Mouse (Mus musculus): ENCODE measurements around the gene Ror1. TPM values are rescaled to one million over a fixed set of nuclear protein-coding genes. Genes with fewer than 3 reads are reported as not detected.

Ror1 gene
- polyA plus RNA-seq, 1 experiment from 2014 or later, result 8.3 TPM

- H3K27ac ChIP-seq, result peak overlapping the region; percentile 80; the same call in 1 of the 2 replicates
These were observed 27.9 kb downstream of the Ror1 start for GRCm38 (mm10) chr4:100123519-100123918.

DNA sequence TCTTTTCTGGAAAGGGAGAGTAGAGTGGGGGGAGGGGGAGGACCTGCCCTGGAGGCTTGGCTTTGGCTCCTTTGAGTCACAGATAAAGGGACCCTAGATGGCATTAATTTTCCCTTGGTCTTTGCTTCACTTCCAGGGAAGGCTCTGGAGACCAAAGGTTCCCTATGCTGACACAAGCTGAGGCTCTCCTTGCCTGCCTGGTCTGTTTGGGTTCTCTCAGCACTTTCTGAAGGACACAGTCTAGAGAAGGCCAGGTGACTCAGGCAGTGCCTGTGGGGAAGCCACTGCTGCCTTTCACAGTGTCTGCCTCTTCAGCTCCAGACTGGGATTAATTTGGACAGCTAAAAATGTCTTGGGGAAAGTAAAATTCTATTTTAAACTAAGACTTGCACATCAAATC, 28.5 kb downstream of the Ror1 start:
- no peak for DNase-seq (ENCODE audit: low spot score)
- Histone ChIP-seq H3K27ac (peak overlapping the region; percentile 80), H3K4me3 (replicated peaks; ENCODE audit: low read depth, low read length) (no peak overlapping the region), H3K4me2 (ENCODE audit: low read length) (no peak overlapping the region), H3K4me1 (replicated peaks; ENCODE audit: insufficient read depth, low read length) (no peaks in the 10 kb centered on the region), H3K36me3 (ENCODE audit: insufficient read depth, low read length) (no peaks in the 10 kb centered on the region), H3K9me3 (replicated peaks; ENCODE audit: low read length) (no peaks in the 10 kb centered on the region), H3K9ac (ENCODE audit: low read depth, low read length) (no peak overlapping the region), H3K27me3 (ENCODE audit: insufficient read depth, low read length) (no peaks in the 10 kb centered on the region)
- peak; percentile 76; the same call in 1 of the 2 replicates for ATAC-seq (replicated peaks; ENCODE audit: low FRiP score, low read depth)
- no peak for TF ChIP-seq CTCF (IDR thresholded peaks at IDR 0.05; ENCODE audit: low read depth)

More at GRCm38 (mm10) chr4:100123519-100123918, 27.9 kb downstream of the Ror1 start:
- H3K36me3 ChIP-seq (ENCODE audit: insufficient read depth, low read length), result no peaks in the 10 kb centered on the region
- TF ChIP-seq CTCF (IDR thresholded peaks at IDR 0.05; ENCODE audit: low read depth), result no peak
- no peaks in the 10 kb centered on the region for H3K4me1 ChIP-seq (replicated peaks; ENCODE audit: insufficient read depth, low read length)
- H3K9ac ChIP-seq (ENCODE audit: low read depth, low read length), result no peak overlapping the region
- H3K4me2 ChIP-seq (ENCODE audit: low read length), result no peak overlapping the region
- H3K9me3 ChIP-seq (replicated peaks; ENCODE audit: low read length), result no peaks in the 10 kb centered on the region
- ATAC-seq (replicated peaks; ENCODE audit: low FRiP score, low read depth), result peak; percentile 92
- H3K4me3 ChIP-seq (replicated peaks; ENCODE audit: low read depth, low read length), result no peak overlapping the region
- H3K27me3 ChIP-seq (ENCODE audit: insufficient read depth, low read length), result no peaks in the 10 kb centered on the region
- WGBS, result 63% methylated on average over 3 of the region's 3 CpGs
- DNase-seq (ENCODE audit: low spot score), result peak; percentile 38

- Histone ChIP-seq H3K9me3 (replicated peaks; ENCODE audit: low read length) (no peaks in the 10 kb centered on the region), H3K4me3 (replicated peaks; ENCODE audit: low read depth, low read length) (no peak overlapping the region), H3K4me1 (replicated peaks; ENCODE audit: insufficient read depth, low read length) (0 out of 2 replicates have a peak, but pooled peaks cover 3% of the 10 kb centered on the region), H3K27me3 (ENCODE audit: insufficient read depth, low read length) (no peaks in the 10 kb centered on the region), H3K9ac (ENCODE audit: low read depth, low read length) (no peak overlapping the region), H3K27ac (no peak overlapping the region), H3K36me3 (ENCODE audit: insufficient read depth, low read length) (no peaks in the 10 kb centered on the region), H3K4me2 (ENCODE audit: low read length) (no peak overlapping the region)
- ATAC-seq (replicated peaks; ENCODE audit: low FRiP score, low read depth), result no peak
- WGBS, result 85% methylated on average over 1 of the region's 1 CpGs
- DNase-seq (ENCODE audit: low spot score), result no peak
- TF ChIP-seq CTCF (IDR thresholded peaks at IDR 0.05; ENCODE audit: low read depth), result no peak
These were observed 29.3 kb downstream of the Ror1 start for GRCm38 (mm10) chr4:100124935-100125334.

DNA sequence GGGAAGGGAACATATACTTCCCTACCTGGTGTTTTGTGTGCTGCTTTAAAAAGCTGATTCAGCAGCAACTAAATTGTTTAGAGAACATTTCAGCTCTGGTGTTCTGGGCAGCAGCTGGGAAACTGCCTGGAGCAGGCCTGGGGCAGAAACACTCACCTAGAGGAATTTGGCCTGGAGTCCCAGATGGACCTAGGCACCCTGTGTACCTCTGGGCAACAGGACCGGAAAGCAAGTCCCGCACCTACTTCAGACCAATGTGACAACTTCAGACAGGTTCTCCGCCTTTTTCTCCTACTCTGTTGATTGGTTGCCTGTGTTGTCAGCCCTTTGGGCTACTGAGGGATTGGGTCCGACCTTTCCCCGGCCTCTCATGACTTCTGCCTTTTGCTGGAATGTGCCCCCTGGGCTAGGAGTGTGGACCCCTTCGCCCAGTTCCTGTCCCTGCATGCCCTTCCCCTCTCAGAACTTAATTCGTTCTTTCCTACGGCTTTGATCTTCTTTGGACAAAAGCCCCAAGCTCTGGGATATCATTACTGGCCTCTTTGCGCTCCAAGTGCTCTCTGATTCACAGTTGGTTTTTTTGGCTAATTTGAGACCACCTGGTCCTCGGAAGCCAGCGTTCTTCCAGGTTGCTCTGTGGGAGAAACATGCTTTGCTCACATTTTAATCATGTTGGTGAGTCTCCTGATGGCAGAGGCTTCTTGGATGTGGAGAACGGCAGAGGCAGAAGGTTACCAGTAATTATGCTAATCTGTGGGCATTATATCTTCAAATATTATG, 31.1 kb downstream of the Ror1 start:
- H3K27ac ChIP-seq, result no peak overlapping the region
- WGBS, result 62% methylated on average over 12 of the region's 12 CpGs
- H3K27me3 ChIP-seq (ENCODE audit: insufficient read depth, low read length), result no peaks in the 10 kb centered on the region
- H3K4me2 ChIP-seq (ENCODE audit: low read length), result no peak overlapping the region
- DNase-seq (ENCODE audit: low spot score), result no peak
- no peaks in the 10 kb centered on the region for H3K9me3 ChIP-seq (replicated peaks; ENCODE audit: low read length)
- peak; percentile 44; the same call in 1 of the 2 replicates for ATAC-seq (replicated peaks; ENCODE audit: low FRiP score, low read depth)
- 0 out of 2 replicates have a peak, but pooled peaks cover 3% of the 10 kb centered on the region for H3K4me1 ChIP-seq (replicated peaks; ENCODE audit: insufficient read depth, low read length)
- no peaks in the 10 kb centered on the region for H3K36me3 ChIP-seq (ENCODE audit: insufficient read depth, low read length)
- no peak for TF ChIP-seq CTCF (IDR thresholded peaks at IDR 0.05; ENCODE audit: low read depth)
- H3K4me3 ChIP-seq (replicated peaks; ENCODE audit: low read depth, low read length), result no peak overlapping the region
- H3K9ac ChIP-seq (ENCODE audit: low read depth, low read length), result no peak overlapping the region

DNA sequence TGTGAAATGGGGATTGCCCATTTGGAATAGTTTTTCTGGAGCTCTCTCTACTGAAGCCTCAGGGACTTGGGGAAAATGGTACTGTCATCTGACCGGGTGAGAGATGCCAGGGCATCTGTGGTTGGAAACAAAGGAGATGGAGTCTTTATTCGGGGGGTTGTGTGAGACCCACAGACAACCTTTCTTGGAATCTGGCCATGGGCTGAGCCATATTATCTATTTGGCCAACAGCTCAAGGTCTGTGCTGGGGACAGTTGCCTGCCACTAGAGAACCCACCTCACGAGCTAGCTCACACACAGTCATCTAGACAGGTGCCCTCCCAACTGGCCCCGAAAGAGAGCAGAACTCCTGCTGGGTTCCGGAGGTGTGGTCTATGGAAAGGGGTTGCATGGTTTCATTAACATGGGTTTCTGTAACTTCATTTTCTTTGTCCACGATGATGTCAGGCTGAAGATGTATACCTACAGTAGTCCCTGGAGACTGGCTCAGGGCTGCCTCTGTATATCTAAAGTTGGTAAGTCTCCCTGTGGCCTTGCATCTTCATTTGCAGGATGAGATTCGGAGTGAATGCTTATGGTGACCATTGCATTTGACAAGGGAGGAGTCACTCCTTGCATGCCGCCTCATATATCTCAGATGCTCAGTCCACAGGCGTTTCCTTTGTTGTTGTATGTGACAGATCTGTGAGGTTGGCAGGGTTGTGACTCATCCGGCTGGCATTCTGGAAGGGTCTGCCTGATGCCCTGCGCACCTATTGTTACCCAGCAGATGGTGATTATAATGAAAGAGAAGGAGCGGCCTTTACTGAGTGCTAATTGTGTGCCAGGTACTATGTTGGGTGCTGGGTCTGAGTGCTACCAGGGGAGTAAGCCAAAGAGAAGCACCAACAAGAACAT, 32.7 kb downstream of the Ror1 start:
- no peak overlapping the region for H3K4me3 ChIP-seq (replicated peaks; ENCODE audit: low read depth, low read length)
- no peak overlapping the region for H3K9ac ChIP-seq (ENCODE audit: low read depth, low read length)
- no peaks in the 10 kb centered on the region for H3K9me3 ChIP-seq (replicated peaks; ENCODE audit: low read length)
- 0 out of 2 replicates have a peak, but pooled peaks cover 3% of the 10 kb centered on the region for H3K4me1 ChIP-seq (replicated peaks; ENCODE audit: insufficient read depth, low read length)
- WGBS, result 88% methylated on average over 12 of the region's 12 CpGs
- H3K27me3 ChIP-seq (ENCODE audit: insufficient read depth, low read length), result no peaks in the 10 kb centered on the region
- no peak overlapping the region for H3K27ac ChIP-seq
- no peak for TF ChIP-seq CTCF (IDR thresholded peaks at IDR 0.05; ENCODE audit: low read depth)
- H3K4me2 ChIP-seq (ENCODE audit: low read length), result no peak overlapping the region
- ATAC-seq (replicated peaks; ENCODE audit: low FRiP score, low read depth) (no peak), DNase-seq (ENCODE audit: low spot score) (no peak)
- H3K36me3 ChIP-seq (ENCODE audit: insufficient read depth, low read length), result no peaks in the 10 kb centered on the region

DNA sequence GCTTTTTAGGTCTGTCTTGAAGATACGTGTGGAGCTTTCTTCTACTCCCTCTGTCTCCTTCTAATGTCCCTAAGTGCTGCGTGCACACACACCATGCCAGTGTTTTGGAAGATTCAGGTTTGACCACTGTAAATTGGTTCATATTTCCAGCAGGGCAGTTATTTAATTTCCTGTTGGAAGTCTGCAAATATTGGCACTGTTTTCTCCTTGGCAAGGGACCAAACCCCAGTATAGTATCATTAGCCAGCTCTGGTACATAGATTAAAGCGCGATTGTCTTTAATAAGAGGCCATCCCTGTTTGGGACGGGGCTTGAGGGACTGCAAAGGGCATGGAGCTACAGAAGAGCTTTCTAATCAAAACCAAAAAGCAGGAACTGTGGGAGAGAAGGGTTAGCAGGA, 33.6 kb downstream of the Ror1 start:
- H3K27ac ChIP-seq, result no peak overlapping the region
- WGBS, result 56% methylated on average over 5 of the region's 5 CpGs

More for the DNA sequence above, 33.6 kb downstream of the Ror1 start:
- no peak for ATAC-seq (replicated peaks; ENCODE audit: low FRiP score, low read depth)
- 0 out of 2 replicates have a peak, but pooled peaks cover 3% of the 10 kb centered on the region for H3K4me1 ChIP-seq (replicated peaks; ENCODE audit: insufficient read depth, low read length)
- no peak for TF ChIP-seq CTCF (IDR thresholded peaks at IDR 0.05; ENCODE audit: low read depth)
- H3K9me3 ChIP-seq (replicated peaks; ENCODE audit: low read length), result no peaks in the 10 kb centered on the region
- no peak overlapping the region for H3K4me3 ChIP-seq (replicated peaks; ENCODE audit: low read depth, low read length)
- H3K9ac ChIP-seq (ENCODE audit: low read depth, low read length), result no peak overlapping the region
- H3K4me2 ChIP-seq (ENCODE audit: low read length), result no peak overlapping the region
- H3K27me3 ChIP-seq (ENCODE audit: insufficient read depth, low read length), result no peaks in the 10 kb centered on the region
- H3K36me3 ChIP-seq (ENCODE audit: insufficient read depth, low read length), result no peaks in the 10 kb centered on the region
- DNase-seq (ENCODE audit: low spot score), result no peak
